Mouse (Mus musculus): Measurements from ENCODE around the gene Limch1.

Limch1 gene

DNA sequence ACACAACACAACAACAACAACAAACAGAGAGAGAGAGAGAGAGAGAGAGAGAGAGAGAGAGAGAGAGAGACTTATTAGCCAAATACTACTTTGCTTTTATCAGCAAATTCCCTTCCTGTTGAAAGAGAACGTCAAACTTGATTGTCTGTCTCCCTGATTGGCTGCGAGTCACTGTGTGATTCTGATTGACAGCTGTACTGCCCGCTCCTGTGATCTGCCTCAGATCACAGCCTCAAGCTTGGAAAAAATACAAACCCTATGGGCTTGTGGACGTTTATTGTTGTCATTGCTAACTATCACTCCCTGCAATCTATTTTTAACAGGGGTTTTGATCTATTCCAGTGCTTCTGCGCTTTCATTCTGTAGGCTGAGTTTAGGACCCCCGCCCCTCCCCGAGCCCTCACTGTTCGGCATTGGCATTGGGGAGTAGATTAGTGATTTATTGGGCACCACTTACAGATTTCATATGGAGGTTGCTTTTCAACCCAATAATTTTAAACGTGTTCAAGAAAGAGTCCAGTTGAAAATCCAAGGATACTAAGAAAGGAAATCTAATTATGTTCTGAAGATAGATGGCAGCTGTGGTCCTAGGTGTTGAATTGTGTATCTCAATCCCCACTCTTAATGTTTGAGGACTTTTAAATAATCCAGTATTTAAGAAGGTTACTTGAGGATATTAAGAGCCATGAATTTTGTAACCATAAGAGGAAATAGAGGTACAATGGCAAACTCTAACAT is 39.2 kb downstream of the Limch1 start:
- DNase-seq (ENCODE audit: low read depth, low spot score), result no peak

DNA sequence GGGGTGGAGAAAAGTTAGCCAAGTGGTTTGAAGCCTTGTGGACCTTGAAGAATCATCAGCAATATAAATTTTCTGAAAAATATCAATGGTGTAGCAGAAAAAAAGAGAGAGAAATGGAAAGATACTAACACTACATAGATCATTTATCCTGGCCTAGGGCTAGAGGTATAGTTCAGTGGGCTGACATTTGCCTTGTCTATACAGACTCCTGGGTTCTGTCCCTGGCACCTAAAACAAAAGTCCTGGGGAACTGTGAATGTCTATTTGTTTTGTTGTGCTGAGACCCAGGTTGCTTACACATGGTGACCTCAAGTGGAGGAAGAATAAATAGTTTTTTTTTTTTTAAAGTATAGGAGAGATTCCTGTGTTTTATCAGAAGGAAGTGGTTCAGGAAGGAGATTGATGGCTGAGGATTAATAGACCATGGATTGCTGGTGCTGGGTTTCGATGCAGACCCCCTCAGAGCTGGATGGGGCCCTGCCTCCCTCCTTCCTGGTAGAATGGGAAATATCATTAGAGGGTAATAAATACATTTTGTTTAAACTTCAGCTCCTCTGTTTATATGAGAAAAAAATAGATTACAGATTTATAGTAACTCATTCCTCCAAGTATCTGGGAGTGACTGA is 40.5 kb downstream of the Limch1 start:
- DNase-seq (ENCODE audit: low read depth, low spot score), result no peak

GRCm38 (mm10) chr5:66786621-66787061 is 41.0 kb downstream of the Limch1 start:
- no peak for DNase-seq (ENCODE audit: low read depth, low spot score)

DNA sequence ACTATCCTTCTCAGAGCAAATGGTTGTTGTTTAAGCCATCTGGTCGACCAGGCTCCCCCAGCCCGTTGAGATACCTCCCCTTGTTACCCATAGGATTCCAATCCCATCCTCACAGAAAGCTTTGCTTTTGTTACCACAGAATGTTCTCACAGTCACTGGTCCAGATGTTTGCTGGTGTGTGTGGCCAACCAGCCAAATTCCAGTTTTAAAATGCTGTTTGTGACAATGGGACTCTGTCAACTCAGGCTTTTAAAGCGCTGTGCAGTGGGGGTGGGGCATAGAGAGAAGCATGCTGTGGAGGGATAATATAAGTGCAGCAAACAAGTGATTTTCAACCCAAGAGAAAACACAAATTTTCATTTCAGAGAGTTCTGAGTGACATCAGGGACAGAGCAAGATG is 43.4 kb downstream of the Limch1 start:
- DNase-seq (ENCODE audit: low read depth, low spot score), result no peak

GRCm38 (mm10) chr5:66791161-66791560 is 45.5 kb downstream of the Limch1 start:
- DNase-seq (ENCODE audit: low read depth, low spot score), result no peak

DNA sequence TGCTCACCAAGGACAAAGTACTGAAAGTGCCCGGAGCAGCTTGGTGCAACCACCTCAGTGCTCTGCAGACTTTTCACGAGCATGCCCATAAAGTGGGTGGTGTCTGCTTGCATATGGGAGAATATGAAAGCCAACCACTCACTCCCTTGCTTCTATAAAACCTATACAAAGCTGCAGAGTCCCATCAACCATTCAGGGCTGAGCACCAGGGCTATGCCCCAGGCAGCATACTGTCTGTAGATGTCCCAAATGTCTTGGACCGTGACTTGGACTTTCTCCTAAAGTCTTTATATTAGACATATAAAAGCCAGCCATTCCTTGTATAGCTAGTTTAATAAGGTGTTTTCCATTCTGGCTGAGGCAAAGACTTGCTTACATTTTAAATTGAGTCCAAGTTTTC is 47.6 kb downstream of the Limch1 start:
- no peak for DNase-seq (ENCODE audit: low read depth, low spot score)

- no peak for DNase-seq (ENCODE audit: low read depth, low spot score)
These were observed 51.7 kb downstream of the Limch1 start for GRCm38 (mm10) chr5:66797326-66797725.

- no peak for DNase-seq (ENCODE audit: low read depth, low spot score)
These were observed 52.5 kb downstream of the Limch1 start for GRCm38 (mm10) chr5:66798135-66798534.

DNA sequence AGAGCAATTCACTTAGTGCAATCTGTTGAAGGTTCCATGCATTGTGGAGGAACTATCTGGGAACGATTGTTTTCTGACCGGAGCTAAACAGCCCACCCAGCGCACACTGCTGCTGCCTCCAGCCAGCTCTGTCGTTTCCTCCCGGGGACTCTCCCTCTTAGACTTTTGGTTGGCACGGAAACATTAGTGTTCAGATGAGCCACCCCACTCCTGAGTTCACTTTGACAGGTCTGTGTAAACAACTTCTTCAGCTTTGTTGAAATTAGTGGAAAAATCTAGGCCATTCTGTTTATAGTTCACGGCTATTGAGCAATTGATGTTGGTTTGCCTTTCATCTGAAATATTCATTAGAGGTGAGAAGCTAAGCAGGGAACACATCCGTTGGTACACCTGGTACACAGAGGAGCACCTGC is 53.0 kb downstream of the Limch1 start:
- no peak for DNase-seq (ENCODE audit: low read depth, low spot score)

- DNase-seq (ENCODE audit: low read depth, low spot score), result no peak
These were observed 54.6 kb downstream of the Limch1 start for GRCm38 (mm10) chr5:66800243-66800642.

GRCm38 (mm10) chr5:66800977-66801376 is 55.4 kb downstream of the Limch1 start:
- DNase-seq (ENCODE audit: low read depth, low spot score), result no peak

DNA sequence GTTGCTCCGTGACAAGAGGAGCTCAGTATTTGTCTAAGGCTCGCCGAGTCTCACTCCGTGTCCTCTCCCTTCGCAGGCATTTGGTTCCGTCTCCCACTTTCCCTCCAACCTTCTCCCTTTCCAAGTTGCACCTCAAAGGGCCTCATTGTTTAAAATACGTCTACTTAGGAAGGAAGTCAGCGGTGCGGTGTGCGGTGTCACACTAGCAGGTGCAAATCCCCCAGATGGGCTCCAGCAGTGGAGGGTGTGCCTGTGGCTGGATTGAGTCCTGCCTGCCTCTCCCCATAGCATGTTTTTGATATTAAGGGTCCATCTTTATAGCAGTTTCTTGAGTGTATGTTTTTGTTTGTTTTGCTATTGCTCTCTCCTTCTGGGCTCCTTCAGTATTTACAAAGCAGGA is 56.6 kb downstream of the Limch1 start:
- no peak for DNase-seq (ENCODE audit: low read depth, low spot score)

- no peak for DNase-seq (ENCODE audit: low read depth, low spot score)
These were observed 60.7 kb downstream of the Limch1 start for GRCm38 (mm10) chr5:66806335-66806734.

DNA sequence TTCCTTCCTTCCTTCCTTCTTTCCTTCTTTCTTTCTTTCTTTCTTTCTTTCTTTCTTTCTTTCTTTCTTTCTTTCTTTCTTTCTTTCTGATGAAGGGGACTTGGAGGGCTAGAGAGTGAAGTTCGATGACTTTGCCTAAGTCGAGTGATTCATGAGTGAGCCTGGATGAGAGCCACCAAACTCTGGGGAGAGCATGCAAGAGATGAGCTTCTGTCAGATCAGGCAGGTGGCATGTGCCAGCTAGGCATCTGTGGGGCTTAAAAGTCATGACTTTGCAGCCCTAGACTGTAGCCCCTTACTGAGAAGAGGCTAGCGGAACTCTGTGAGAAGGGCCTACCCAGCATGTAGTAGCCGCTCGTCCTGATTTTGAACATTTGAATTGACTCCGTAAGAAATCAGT is 62.1 kb downstream of the Limch1 start:
- no peak for DNase-seq (ENCODE audit: low read depth, low spot score)

GRCm38 (mm10) chr5:66809016-66809570 is 63.5 kb downstream of the Limch1 start:
- DNase-seq (ENCODE audit: low read depth, low spot score), result no peak

GRCm38 (mm10) chr5:66810396-66810795 is 64.8 kb downstream of the Limch1 start:
- no peak for DNase-seq (ENCODE audit: low read depth, low spot score)

GRCm38 (mm10) chr5:66814674-66815073 is 69.0 kb downstream of the Limch1 start:
- DNase-seq (ENCODE audit: low read depth, low spot score), result no peak

DNA sequence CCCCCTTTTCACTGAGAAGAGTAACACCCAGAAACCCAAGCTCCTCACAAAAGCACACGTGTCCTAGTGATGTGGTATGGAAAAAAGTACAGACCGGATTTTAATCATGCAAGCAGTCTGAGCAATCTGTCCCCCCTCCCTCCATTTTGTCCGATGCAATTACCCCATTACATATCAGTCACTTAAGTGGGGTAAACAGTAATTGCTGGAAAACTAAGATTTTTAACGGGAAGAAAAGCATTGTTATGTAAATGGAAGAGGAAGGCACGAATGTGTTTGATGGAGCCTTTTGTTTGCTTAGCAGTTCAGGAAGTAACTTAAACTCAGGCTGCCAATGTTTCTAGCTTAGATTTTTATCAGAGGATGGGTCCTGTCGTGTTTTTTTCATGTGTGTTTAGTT is 70.2 kb downstream of the Limch1 start:
- DNase-seq (ENCODE audit: low read depth, low spot score), result no peak

DNA sequence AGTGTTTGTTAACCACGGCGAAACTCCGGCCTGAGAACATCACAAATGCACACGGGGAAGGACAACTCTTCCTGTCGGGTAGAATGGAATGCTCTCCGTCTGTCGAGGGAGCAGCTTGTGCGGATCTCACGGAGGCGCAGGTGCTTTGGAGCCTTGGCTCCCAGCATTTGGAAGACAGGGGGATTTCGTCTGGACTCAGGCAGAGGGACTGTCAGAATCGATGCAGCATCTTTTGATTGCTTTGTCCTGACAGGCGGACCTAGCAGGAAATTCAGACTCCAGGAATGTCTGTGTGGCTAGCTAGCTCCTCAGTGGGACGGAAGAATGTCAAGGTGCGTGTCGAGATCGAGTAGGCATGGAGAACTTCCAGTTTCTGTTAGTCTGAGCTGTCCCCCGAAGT is 71.1 kb downstream of the Limch1 start:
- no peak for DNase-seq (ENCODE audit: low read depth, low spot score)

- DNase-seq (ENCODE audit: low read depth, low spot score), result no peak
These were observed 71.7 kb downstream of the Limch1 start for GRCm38 (mm10) chr5:66817184-66817956.

- DNase-seq (ENCODE audit: low read depth, low spot score), result no peak
These were observed 77.0 kb downstream of the Limch1 start for GRCm38 (mm10) chr5:66822500-66823205.

GRCm38 (mm10) chr5:66825586-66825985 is 80.0 kb downstream of the Limch1 start:
- DNase-seq (ENCODE audit: low read depth, low spot score), result no peak

Measured in A20 (cell line).